22 mouse cellular contexts compared by ENCODE assay signal in genomic region chr12:43204589-43204988, GRCm38 (mm10).
"Had no signal": no experiment of that assay in that cellular context is flagged by ENCODE, and none has a peak within 500 bp of the region (broad histone marks: within the 10 kb centered on the region; RNA-seq: fewer than 3 reads in every experiment).

No protein-coding gene starts in this region.

- H3K9ac ChIP-seq: kidney, embryonic 15.5 days; limb, embryonic 13.5 days; liver, embryonic 12.5 days; liver, embryonic 15.5 days; lung, embryonic 15.5 days; neural tube, embryonic 13.5 days had no signal

- H3K4me3 ChIP-seq: kidney, embryonic 15.5 days; left cerebral cortex, adult 2 months; limb, embryonic 13.5 days; liver, embryonic 12.5 days; liver, embryonic 15.5 days; lung, embryonic 15.5 days; megakaryocyte, embryonic 14.5 days; midbrain, embryonic 10.5 days; myocyte; neural tube, embryonic 13.5 days had no signal

- ATAC-seq: liver, embryonic 12.5 days had no signal

- H3K27me3 ChIP-seq: kidney, embryonic 15.5 days; liver, embryonic 12.5 days; liver, embryonic 15.5 days; lung, embryonic 15.5 days; megakaryocyte, embryonic 14.5 days; neural tube, embryonic 13.5 days had no signal

- H3K9me3 ChIP-seq: kidney, embryonic 15.5 days; limb, embryonic 13.5 days; liver, embryonic 12.5 days; liver, embryonic 15.5 days; lung, embryonic 15.5 days; megakaryocyte, embryonic 14.5 days; midbrain, embryonic 10.5 days; neural tube, embryonic 13.5 days had no signal

- H3K36me3 ChIP-seq: kidney, embryonic 15.5 days; limb, embryonic 13.5 days; liver, embryonic 12.5 days; liver, embryonic 15.5 days; lung, embryonic 15.5 days; midbrain, embryonic 10.5 days; neural tube, embryonic 13.5 days had no signal

- H3K4me2 ChIP-seq: kidney, embryonic 15.5 days; limb, embryonic 13.5 days; liver, embryonic 12.5 days; liver, embryonic 15.5 days; lung, embryonic 15.5 days; neural tube, embryonic 13.5 days had no signal

- DNase-seq: kidney, adult 8-10 months; kidney, postnatal 10 days; kidney, postnatal 36 days; layer of hippocampus, postnatal 36 days; liver; lung, adult 18-20 months; lung, postnatal 10 days; lung, postnatal 36 days; midbrain, embryonic 14.5 days; thymus, adult 18-20 months; thymus, postnatal 14 days; thymus, postnatal 4 days had no signal

- H3K27ac ChIP-seq: kidney, embryonic 15.5 days; left cerebral cortex, adult 2 months; limb, embryonic 13.5 days; liver, embryonic 12.5 days; liver, embryonic 15.5 days; lung, embryonic 15.5 days; midbrain, embryonic 10.5 days; neural tube, embryonic 13.5 days had no signal

- H3K4me1 ChIP-seq: kidney, embryonic 15.5 days; limb, embryonic 13.5 days; liver, embryonic 12.5 days; liver, embryonic 15.5 days; lung, embryonic 15.5 days; megakaryocyte, embryonic 14.5 days; midbrain, embryonic 10.5 days; neural tube, embryonic 13.5 days had no signal
